Mouse (Mus musculus) gastrocnemius, adult 18-20 months (tissue): ENCODE measurements around the gene Spsb1. TPM values are rescaled to one million over a fixed set of nuclear protein-coding genes. Genes with fewer than 3 reads are reported as not detected.
A peak's percentile ranks its signal among the peaks of the same experiment; 100 is the strongest.

Experiments used
- DNase-seq: peaks from one replicate; pipeline ENCODE4 v3.0.0; 2021; ENCODE audit warnings: low spot score
- total RNA-seq, 2 experiments: library from RNA; stranded (reverse); gene quantifications; 2 replicates each; pipeline ENCODE4 v1.2.3; 2021

Spsb1 gene
- total RNA-seq, 2 experiments from 2014 or later, result 5.9 to 9.6 TPM

DNA sequence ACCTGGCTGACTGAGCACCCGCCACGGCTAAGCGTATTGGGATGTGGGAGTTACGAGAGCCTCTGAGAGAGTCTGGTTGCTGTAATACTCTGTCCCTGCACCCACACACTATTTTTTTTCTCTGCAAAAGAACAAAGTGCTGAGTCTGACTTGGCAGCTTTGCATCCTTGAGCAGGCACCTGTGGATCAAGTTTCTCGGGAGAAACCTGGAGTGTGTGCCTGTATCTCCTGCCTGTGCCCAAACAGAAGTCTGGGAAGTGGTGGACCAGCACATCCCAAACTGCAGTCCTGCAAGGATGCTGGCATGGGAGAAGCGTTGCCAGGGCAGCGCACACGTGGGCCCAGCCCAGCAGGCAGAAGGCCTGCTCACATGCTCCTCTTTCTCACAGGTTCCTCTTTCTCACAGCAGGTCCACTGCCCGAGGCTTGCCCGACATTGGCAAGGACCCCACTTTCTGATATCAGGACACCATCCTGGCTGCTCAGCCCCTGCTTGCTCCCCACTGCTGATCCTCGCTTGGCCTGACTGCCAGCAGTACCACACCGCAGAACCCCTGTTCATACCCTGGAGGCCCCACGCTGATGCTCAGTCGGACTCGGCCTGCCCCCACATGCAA, 36.3 kb downstream of the Spsb1 start:
- DNase-seq, result no peak

DNA sequence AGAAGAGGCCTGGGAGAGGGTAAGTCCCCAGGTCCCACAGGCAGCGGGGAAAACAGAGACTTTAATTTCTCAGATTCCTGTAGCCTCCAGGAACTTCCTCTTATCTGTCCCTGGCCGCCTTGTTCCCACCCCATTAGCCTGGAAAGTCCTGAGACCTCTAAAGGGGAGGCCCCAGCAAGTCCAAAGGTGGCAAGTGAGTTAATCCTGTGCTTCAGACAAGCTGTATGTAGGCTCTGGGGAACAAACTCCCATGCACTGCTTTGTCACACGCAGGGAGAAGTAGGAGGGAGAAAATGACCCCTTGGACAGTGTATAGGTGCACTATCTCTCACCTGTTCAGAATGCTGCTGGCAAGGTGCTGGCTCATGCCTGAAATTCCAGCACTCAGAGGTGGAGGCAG, 38.0 kb downstream of the Spsb1 start:
- DNase-seq, result no peak

DNA sequence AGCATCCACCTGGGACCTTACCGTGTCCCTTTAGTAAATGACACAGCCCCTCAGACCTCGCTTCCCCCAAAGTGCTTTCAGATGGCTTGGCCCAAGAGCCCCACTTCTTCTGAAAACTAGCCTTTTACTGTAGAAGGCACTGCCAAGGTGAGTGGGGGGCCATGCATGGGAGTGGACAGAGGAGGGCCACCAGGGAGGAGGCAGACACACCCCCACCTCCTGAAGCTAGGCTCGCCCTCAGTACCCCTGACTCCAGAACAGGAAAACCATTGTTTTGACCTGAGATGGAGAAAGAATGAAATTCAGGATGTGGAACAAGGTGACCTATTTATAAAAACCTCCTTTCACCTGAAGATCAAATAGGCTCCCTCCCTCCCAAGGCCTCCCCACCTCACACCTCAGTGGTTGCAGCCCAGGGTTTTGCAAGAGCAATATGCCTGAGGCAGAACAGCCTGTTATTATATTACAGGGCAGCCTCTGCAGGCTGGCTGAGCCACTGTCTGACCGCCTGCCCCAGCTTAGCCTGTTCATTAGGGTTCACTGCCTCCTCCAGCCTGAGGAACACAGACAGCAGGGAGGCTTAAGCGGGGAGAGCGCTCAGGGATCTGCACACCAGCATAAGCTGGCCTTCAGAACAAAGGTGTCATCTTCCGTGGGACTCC, 41.0 kb downstream of the Spsb1 start:
- no peak for DNase-seq

DNA sequence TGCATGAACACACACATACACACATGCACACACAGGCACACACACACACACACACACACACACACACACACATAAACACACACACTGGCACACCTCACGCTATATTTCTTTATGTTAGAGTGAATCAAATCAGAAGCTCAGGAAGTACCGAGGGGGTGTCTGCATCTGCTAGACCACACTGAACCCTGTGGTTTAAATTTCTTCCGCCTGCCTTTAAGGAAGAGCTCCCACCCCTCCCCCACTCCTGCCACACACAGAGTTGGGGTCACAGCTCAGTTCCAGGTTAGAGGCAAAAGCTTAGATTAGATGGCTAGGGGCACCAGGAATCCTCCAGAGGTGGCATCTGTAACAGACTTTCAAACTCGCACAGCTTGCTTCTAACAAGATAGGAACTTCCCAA, 42.4 kb downstream of the Spsb1 start:
- DNase-seq, result no peak

DNA sequence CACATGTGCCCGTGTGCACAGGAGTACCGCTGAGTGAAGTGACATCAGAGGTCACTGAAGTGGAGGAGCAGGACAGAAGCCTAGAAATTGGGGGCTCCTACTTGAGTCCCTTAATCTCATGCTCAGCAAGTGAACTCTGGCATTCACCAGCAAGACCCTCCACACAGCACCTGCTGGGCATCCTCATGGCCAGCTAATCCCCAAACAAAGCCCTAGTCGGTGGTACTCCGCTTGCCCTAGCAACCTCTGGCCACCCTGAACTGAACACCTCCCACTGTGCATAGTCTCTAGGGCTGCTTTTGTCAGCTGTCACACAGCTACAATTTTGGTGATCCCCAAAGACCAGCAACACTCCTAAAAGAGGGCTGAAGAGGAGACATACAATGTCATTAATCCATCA, 44.3 kb downstream of the Spsb1 start:
- no peak for DNase-seq

DNA sequence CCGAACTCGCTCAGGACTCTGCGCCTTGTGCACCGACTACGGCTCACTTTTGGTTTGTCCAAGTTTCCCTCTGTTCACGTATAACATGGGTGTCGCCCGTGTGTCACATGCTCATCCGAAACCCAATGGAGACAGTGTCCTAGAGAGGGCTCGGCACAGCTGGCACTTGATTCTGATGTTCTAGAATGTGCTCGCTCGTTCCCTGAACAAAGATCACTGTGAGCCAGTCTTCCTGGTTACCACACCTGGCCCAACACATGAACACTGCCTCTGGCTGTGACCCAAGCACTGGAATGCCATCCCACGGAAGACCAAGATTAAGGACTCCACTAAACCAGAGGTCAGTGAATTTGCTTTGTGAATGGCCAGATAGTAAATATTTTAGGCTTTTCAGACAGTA, 45.3 kb downstream of the Spsb1 start:
- no peak for DNase-seq

DNA sequence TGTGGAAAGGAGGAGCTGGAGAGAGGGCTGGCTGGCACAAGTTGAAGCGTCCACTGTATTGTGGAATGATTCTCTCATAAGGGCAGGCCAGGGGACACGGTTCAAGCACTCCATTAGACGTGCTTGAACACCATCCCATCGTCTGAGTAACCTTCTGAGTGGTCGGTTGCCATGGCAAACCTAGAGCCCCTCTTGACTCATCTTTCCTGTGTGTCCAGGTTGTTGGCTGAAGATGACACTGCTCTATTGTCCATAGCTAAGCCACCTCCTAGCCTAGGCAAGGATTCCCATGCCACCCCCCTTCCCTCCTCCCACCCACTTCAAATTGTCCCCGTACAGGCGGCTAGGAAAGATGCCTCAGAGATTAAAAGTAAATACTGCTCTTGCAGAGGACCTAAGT, 45.9 kb downstream of the Spsb1 start:
- no peak for DNase-seq

DNA sequence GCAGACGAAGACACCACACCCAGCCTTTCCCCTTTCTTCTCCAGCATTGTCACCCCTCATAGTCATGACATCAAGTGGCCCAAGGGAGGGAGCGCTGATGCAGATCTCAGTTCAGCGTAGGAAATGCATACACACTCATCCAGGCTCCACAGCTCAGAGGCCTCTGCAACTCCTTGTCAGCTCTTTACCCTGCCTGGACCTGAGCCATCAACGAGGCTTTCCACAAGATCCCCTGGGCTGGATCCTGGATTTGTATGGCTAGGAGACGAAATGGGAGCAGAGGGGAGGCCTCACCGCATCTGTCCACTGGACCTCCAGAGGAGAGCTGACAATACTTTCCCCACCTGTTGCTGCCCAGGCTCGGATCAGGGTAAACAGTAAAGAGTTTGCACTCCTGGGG, 47.2 kb downstream of the Spsb1 start:
- DNase-seq, result no peak

DNA sequence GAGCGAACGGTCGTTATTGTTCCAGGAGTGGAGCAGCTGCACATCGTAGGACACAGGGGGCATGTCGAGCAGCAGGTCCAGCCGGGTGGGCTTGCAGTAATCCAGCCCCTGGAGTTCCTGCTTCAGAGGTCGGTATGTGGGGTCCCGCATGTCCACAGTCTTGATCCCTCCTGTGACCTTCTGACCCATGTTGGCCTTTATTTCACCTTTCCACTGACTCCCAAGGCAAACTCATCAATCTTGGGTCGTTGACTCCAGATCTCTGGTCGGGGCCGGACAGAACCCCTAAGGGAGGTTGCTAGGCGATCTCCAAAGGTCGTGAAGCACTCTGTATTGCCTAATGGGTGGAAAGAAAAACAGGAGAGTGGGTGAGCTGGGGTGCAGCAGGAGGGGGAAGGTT, 47.9 kb downstream of the Spsb1 start:
- no peak for DNase-seq

DNA sequence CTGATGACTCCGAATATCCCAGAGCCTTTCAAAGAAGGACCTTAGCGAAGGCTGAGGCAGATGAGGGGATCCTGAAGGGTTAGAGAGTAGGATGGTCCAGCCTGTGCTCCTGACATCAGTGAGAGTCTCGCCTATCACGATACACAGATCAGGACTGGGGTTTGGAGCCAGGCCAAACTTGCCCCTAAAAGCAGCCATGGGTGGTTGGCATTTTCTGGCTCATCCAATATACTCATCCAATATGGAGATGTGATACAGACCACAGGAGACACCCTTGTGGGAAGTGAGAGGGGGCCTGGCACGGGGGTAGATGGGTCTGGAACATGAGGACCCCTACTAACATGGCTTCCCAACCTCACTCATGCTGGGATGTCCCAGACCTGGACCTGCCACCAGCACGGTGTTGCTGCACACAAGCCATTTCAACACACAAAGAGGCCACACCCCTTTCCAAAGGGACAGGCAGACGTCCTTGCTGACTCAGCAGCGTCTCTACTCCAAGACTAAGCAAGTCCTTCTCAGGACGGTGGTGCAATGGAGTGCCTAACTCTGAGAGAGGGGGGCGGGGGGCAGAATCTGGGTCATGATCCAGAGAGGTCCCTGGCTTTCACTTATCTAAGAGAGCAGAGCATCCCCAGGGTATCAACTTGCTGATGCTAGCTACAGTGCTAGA, 49.4 kb downstream of the Spsb1 start:
- DNase-seq, result no peak

DNA sequence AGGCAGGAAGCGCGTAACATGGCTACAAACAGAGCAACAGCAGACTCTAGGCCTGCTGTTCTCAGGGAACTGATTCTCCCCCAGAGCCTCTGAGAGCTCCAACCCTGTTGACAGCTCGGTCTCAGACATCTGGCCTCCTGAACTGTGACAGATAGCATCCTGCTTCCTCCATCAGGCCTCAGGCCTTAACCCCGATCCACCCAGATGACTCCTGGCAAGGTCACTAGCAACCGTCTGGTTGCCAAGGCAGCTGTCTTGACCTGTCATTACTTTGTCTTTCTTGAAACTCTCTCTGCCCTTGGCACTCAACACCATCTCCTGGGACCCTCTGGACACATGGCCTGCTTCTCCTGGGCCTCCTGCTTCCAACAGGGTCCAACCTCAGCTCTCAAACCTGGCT, 51.8 kb downstream of the Spsb1 start:
- peak; percentile 71 for DNase-seq

DNA sequence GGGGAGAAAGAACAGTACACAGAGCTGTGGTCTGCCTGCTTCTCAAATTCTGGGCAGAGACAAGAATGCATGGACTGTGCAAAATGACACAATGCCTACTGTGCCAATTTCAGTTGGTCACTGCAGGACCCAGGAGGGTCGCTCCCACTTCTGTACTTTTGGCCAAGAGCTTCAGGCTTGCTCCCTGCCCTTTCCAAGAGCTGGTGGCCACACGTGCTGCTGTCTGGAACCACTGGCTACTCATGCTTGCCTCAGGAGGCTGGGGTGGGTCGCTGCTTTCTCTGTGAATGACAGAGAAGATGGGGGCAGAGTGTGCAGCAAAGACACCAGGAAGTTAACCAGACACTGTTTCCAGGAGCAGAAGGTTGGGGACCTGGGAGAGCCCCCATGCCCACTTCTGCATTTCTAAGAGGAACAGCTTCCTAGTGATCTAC, 53.5 kb downstream of the Spsb1 start:
- DNase-seq, result no peak

DNA sequence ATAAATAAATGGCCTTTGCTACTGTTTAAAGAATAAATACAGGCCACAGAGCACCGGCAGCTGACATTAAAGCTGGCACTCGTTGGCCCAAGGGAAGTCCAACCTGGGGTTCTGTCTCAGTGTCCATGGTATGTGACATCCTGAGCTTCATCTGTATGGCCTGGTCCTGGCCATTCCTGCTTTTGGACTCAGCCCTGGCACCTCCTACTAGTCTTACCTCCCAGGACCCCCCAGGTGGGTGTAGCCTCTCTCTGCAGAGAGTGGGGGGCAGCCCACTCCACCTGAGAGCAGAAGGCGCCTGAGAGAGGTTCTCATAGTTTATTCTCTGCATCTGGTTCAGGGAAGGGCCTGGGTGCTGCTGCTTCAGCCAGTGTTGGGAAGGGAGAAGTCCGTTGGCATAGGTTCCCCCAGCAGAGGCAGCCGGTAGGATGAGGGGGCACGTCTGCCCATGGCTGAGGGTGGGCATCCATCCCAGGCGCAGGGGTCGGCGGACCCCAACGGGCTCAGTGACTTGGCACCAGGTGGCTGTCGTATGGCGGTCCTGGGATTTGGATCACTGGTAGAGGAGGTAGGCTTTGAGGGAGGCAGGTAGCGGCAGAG, 57.1 kb downstream of the Spsb1 start:
- no peak for DNase-seq

DNA sequence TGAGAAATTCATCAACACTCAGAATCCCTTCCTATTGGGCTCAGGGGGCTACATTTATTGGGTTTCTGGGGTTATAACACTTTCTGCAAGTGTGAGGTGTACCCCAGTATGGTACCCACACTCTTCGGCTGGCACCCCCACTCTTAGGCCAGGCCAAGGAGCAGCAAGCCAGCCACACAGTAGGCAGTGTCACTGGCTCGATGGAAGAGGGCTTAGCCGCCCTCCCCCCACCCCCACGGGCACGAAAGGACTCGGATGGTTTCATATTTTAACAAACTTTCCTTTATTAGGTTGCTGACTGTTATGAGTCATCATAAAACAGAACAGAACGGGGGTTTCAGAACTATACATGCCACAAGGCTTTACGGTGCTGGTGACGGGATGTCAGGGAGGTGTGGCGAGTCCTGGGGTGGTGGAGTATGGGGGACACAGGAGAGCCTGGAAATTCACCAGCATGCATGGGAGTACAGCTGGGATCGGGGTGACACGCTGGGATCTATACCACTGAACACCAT, 58.8 kb downstream of the Spsb1 start:
- no peak for DNase-seq

DNA sequence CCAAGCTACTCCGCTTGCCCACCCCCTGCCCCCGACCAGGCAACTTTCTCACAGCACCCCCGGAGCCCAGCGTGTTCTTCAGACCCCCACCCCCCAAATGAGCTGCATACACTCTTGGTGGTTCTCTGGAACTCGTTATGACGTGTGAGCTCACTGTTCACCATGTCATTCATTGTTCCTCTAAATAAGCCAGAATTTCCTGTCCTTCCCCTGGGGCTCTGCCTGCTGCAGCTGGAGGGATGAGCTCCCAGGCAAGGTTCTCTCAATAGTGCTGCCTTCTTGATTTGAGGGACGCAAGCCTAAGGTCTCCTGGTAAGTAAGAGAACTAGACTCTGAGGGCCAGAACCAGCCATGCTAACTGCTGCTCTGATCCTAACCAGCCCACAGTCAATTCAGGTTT, 59.6 kb downstream of the Spsb1 start:
- DNase-seq, result no peak

DNA sequence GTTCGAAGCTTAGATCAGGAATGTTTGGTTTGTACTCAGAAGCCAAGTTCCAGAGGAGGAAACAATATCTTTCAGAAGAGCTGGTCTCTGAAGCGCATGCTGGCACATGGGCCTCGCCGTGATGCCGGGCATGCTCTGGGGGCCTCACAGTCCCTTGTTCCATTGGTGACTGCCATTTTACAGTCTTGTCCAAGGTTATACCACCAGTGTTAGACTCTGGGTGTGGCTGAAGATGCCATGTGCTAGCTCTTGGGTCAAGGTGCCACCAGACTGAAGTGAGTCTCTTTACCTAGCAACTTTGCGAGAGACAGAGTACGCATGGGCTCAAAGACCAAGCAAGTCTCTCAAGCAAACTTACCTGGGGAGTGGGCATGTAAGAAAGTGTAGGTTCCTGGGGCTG, 60.5 kb downstream of the Spsb1 start:
- no peak for DNase-seq

DNA sequence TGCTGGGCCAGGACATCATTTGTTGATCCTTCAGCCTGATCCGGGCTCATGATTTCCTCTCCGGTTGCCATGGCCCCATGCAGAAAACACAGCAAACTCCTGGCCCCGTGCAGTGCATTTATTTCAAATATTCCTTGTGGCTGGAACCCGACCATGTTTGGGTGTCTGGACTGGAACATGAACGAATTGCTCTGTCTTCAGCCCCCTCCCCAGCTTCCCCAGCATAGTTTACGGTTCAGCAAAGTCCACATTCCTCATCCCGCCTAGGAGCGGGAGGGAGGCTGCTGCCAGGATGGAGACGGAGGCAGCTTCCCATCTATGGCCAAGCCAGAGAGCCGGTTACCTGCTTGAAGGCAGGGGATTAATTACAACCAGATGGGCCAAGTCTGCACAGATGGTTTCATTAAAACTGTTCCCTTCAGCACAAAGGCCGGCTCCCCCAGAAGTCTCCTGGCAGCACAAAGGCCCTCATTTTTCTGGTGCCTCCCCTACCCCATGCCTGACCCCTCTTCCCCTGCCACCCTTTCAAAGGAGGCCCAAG, 61.2 kb downstream of the Spsb1 start:
- peak; percentile 50 for DNase-seq

DNA sequence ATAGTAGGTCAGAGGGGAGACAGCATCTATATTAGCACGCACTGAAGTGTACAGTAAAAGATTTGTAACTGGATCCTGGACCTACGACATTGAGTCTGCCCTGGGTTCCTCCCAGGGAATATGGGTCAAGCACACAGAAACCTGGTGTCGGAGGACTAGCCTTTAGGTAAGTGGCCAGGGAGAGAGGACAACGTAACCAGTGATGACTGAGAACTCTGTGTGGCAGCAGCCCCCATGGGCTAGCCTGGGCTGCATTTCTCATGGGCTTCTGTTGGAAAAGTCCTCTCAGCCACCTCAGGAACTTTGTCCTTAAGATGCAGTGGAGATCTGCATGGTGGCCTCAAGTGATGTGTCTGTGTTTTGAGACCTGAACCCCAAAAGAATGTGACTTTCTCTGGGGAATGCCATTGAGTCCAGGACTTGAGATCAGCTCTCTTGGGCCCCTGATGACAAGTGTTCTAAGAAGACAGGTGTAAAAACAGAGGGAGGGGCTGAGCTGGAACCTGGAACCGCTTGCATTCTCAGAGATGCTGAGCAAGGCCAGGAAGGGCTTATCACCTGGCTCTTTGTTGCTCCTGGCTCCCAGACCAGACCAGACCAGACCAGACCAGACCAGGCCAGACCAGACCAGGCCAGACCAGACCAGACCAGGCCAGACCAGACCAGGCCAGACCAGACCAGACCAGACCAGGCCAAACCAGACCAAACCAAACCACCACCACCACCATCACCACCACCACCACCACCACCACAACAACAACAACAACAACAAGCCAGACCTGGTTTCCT, 63.5 kb downstream of the Spsb1 start:
- no peak for DNase-seq

DNA sequence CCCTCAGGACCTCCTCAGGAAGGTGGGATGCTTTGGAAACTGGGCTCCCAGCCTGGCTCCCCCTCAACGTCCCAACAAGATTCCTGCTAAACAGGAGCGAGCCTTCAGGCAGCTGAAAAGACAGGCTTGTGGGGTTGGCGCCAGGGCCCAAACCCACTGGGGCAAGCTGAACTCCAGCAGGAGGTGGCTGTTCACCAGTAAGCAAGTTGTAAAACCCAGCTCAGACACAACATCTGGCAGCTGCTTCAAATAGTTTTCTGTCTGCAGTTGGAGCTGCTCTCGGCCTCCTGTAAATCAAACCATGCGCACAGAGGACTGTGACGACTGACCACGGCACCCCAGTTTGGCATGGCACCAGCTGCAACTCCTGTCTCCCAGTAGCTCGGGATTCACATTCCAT, 64.3 kb downstream of the Spsb1 start:
- DNase-seq, result peak; percentile 69

DNA sequence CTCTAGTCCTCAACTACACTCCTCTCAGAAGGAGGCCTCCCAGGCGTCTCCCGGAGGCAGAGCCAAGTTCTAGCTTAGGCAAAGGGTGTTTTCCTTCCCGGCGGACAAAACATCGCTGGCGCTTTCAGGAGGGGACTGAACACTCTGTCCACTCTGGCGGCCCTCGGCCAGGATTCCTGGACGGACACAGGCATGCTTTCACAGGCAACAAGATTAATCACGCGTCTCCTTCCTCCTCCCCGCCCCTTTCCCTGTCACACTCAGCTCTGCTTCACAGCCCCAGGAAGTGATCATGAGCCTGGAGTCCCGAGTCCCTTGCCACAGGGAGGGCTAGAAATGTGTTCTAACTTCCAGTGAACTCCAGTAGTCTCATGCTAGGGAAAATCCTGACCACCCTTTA, 65.0 kb downstream of the Spsb1 start:
- peak; percentile 95 for DNase-seq

DNA sequence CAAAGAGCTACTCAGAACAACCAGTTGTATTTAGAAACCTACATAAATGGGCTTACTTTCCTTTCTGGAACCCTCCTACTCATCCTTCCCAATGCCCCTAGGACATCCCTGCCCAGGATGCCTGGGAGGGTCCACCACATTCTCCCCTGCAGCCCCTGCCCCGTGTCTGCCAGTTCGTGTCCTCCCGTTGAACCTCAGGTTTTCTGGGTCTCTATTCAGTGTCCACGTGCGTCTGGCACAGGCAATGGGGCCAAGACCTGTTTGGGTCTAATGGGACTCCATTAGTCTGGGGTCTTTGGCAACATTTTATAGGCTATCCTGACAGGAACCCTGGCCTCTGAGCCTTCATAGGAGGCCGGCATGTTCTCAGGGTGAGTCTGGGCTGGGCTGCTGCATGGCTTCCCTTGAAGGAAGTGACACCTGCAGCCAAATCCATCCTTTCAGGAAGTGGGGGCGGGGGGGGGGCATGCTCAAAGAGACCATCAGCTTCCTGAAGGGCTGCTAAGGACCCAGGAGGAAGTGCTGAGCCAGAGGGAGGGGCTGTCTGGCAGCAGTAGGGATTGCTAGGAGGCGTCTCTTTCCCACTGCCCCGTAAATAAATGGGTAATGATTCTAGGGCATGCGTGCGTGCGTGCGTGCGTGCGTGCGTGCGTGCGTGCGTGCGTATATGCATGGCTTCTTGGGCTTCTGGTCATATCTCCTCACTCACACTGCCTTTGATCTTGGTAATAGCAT, 65.9 kb downstream of the Spsb1 start:
- DNase-seq, result no peak
